Mouse (Mus musculus): ENCODE data around the gene Gm49396.

Gm49396 gene

DNA sequence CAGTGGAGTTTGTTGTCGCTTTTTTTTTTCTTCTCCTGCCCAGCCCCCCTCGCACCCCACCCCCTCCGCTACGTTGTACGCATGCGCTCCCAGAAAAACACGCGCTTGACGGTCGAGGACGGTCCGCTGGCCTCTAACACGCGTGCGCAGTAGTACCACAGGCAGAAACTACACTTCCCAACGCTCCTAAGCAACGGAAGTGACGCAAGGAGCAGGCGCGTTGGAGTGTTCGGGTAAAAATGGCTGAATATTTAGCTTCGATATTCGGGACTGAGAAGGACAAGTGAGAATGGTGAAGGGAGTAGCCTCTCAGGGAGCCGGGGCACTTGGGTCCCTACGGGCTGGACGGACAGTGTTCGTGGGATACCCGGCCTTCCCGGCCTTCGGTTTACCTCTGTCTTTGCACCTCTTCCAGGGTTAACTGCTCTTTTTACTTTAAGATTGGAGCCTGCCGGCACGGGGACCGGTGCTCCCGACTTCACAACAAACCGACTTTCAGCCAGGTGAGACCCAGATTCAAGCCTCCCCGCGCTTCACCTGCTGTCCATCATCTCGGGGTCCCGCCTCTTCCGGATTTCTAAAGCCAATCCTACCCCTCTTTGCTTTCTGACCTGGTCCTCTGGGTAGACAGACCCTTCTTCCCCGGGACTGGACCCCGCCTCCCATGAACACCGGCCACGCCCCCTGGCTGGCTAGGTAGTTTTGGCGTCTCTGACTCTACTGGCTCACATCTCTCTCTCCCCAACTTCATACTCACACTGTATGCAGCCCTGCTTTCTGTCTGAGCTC lies at the start of gene Gm49396, which contains the start of the genes U2af1l4 and Psenen:
Gm49396 (plus strand) TSS at position 228 of the 789 bp plus-strand sequence.
U2af1l4 (plus strand) TSS at position 185 of the 789 bp plus-strand sequence.
Psenen (minus strand) TSS at position 511 of the 789 bp plus-strand sequence.
- peak; percentile 95 to 97 for DNase-seq

DNA sequence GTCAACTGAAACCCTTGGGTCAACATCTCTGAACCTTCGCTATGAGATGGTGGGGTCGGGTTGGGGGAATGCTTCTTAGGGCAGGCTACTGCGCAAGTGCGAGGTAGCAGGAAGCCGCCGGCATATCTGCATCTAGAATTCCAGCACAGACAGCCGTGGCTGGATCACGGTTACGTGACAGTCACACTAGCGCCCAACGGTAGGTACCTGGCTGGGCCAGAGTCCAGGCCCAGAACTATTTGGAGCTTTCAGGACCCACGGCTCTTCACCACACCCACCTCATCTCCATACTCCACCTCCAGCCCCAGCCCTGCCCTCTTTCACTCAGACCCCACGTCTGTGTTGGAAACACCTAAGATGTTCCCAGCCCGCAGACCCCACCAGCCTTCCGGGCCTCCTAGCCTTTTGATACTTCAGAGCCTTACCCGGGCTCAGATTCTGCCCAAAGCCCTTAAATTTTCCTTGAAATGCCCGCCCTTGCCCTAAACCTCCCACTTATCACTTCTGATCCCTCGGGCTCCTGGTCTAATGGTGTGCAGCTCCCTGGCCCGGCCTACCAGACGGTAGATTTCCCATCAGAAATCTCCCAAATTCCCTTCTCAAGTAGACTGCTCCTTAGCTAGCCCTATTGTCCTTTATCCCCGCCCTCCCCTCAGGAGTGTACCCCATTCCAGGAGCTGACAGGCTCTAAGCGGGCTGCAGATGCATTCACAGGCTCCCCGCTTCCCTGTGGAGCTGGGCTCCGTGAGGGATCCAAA lies 48.0 kb upstream of the Gm49396 start:
- DNase-seq, result no peak

- DNase-seq, result no peak
Measured at GRCm38 (mm10) chr7:30518325-30518724, 44.8 kb upstream of the Gm49396 start.

GRCm38 (mm10) chr7:30520396-30520795 lies 42.7 kb upstream of the Gm49396 start:
- peak; percentile 15 to 26 for DNase-seq

DNA sequence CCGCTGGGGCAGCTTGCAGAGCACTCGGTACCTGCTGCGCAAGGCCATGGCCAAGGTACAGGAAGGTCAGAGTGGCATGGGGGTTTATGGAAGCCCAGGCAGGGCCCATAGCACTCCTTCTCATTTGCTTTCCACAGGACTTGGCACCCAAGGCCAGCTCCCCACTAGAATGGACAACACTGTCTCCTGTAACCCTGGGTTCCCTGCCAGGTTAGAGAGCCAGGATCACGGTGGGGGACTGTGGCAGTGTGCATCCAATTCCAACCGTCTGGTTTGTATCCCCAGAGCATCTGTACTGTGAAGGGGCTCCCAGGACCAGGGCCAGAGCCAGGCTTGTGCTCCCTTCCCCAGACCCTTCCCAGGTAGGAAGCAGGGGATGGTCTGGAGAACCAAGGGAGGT lies 42.3 kb upstream of the Gm49396 start:
- DNase-seq, result peak; percentile 55 to 58

GRCm38 (mm10) chr7:30522871-30523270 lies 40.3 kb upstream of the Gm49396 start:
- no peak for DNase-seq

DNA sequence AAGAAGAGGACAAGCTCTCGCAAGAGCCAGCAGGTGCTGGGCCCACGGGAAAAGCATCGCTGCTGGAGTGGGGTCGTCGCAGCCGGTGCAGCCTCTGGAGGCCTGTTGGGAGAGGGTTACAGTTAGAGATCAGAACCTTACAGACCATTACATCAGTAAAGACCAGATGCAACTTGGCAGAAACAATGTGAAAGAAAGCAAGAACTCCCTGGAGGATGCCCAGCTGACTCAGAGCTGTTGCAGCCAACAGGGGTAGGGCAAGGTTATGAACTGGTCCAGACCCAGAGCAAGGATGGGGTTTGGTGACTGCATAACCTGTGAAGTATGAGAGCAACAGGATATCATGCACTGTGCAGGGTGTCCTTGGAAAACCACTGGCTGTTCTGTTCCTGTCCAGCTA lies 38.7 kb upstream of the Gm49396 start:
- DNase-seq, result no peak

GRCm38 (mm10) chr7:30525954-30526353 lies 37.2 kb upstream of the Gm49396 start:
- no peak for DNase-seq

DNA sequence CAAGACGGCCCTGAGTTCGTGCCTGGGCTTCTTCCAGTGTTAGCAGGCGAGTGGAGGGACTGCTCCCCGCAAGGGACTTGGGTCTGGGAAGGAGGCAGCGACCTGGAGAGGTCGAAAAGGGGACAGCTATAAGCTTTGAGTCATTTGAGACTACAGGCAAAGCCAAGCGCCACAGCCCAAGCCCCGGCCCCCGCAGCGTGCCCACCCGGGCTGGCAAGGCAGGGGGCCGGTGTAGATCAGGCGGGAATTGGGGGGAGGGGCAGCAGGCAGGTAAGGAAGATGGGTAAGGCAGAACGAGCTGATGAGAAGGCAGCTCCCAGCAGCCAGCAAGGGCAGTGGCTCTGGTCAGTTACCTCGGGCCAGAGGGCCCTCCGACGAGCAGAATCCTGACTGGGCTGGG lies 36.7 kb upstream of the Gm49396 start:
- DNase-seq, result no peak

DNA sequence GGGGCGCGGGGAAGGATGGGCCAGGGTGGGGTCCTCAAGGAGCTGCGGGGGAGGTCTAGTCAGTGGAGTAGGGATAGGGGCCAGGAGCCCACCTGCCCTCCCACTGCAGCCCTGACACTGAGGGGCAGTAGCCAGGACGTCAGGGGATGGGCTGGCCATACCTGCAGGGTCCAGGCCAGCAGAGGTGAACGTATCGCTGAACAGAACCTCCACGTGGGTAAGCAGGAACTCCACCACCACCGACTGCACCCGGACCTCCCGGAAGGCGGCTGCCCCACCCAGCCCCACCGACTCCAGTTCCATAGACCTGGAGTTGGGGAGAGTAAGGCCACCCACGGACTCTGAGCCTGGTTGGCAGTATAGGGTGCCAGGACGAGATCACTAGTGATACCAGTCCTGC lies 36.2 kb upstream of the Gm49396 start:
- no peak for DNase-seq

GRCm38 (mm10) chr7:30531291-30531815 lies 31.8 kb upstream of the Gm49396 start:
- no peak for DNase-seq

DNA sequence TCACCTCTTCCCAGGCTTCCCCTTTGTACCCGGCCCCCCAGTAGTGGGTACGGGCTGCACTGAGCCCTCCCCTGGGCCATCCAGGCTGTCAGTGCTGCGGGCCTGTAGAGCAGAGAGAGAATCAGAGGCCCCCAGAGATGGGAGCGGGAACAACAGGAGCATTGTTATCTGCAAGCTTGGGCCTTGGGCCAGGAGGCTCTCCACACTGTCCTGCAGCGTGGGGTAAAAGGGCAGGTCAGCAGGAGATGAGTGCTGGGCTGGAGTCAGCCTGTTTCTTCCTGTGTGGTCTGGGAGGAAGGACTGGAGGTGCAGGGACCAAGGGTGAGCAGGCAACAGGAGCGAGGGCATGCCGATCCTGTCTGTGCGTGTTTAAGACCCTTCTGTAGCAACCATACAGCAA lies 30.2 kb upstream of the Gm49396 start:
- peak in 1 of 2 experiments; percentile 22 for DNase-seq

DNA sequence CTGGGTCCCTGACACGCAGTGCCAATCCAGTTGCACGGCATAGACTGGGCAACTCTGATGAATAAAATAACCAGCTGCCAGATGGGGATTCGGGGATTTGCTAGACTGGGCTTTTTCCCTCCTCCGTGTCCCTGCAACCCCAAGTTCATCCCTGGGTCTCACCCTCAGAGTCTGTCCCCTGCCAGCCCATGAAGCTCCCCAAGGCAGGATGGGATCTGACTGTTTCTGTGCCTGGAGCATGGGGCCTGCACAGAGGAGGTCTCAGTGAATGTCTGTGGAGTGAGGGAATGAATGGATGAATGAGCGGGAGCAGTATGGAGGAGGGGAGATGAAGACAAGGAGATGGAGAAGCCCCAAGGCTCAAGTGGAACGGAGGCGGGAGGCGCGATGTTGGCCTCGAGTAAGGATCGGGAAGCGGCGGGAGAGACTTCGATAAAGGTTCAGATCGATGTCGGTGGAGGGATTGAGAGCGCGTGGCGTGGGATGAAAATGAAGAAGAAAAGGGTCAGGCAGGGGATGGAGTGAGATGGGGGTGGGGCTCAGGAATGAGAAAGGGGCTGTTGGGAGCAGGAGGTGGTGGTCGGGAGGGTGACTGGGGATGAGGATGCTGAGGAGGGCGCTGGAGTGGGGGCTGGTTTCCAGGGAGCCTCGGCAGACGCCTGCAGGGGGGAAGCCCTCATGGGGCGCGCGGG lies 29.1 kb upstream of the Gm49396 start:
- peak in 1 of 2 experiments; percentile 23 for DNase-seq

DNA sequence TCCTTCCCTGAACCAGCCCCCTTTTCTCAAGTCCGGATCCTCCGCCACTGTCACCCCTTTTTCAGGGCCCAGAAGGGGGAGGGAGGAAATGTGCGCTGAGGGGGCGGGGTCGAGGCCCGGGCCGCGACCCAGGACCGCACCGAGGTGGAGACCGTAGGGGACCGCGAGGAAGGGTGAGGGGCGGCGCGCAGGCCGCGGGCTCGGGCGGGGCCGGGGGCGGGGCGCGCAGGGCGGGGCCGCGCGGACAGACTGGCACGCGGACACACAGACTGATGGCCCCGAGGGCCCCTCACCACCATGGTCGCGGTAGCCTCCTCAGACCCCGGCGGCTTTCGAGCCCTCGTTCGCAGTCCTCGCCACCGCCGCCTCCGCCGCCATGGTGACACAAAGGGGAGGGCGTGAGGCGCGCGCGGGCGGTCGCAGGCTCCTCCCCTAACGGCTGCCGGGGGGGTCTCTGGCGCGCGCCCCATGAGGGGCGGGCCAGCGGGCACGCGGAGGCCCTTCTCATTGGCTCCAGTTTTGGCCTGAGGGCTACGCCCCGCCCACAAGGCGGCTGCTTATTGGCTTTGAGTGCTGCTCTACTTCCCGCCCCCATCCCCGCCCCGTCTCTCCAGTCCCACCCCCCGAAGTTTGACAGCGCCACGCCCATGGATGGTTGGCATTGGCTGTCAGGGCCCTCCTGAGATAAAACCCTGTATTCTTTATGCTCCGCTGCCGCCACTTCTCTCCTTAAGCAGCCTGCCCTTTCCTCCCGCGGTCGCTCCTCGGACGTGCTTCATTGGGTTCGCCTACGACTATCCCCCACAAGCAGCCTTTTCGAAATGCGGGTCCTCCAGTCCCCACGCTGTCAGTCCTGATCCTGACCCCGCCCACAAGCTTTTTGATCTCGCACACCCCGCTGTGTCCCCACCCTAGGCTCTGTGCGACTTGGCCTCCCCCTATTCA lies 28.2 kb upstream of the Gm49396 start, which contains the start of gene Arhgap33:
Arhgap33 (minus strand) TSS at position 428 of the 945 bp plus-strand sequence.
- peak; percentile 93 to 97 for DNase-seq

GRCm38 (mm10) chr7:30540572-30540971 lies 22.6 kb upstream of the Gm49396 start:
- no peak for DNase-seq

- no peak for DNase-seq
Measured at GRCm38 (mm10) chr7:30544327-30544726, 18.8 kb upstream of the Gm49396 start.

DNA sequence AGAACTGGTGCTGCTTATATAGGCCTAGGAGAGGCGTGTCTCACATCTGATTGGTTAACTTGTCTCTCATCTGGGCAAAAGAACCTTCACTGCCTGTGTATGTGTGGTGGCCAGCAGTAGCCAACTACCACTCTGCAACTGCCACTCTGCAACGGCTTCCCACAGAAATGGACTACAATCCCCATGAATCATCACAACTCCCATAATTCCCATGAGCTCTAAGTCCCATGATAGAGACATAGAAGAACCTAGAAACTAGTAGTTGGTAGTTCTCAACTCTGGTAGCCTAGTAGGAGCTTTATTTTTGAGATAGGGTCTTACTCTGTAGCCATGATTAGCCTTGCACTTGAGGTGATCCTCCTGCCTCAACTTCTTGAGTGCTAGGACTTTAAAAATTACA lies 13.3 kb upstream of the Gm49396 start:
- no peak for DNase-seq

GRCm38 (mm10) chr7:30550603-30551002 lies 12.5 kb upstream of the Gm49396 start:
- DNase-seq, result no peak

- DNase-seq, result no peak
Measured at GRCm38 (mm10) chr7:30551445-30552101, 11.6 kb upstream of the Gm49396 start.

- peak; percentile 94 to 98 for DNase-seq
Measured at GRCm38 (mm10) chr7:30552102-30553020, 10.8 kb upstream of the Gm49396 start, which contains the start of the genes Hspb6 and Proser3. Gene Hspb6, plus strand, starts transcription at chr7:30552178. Gene Proser3, minus strand, starts transcription at chr7:30552299.

Measured in cerebellum, postnatal 36 days (tissue).